Mouse (Mus musculus) cortical plate, adult 2 months (tissue): ENCODE measurements around the gene Brwd1.

Experiments used
- CTCF ChIP-seq: fragments of 200-500 bp; IDR thresholded peaks from 2 replicates; pipeline ENCODE4 v1.5.1; 2011; ENCODE audit warnings: mild to moderate bottlenecking, control low read depth, low read length; ENCODE audit not compliant: insufficient read depth; ENCODE audit errors: extremely low read depth
- POLR2A ChIP-seq: fragments of 200-500 bp; IDR thresholded peaks from 2 replicates; pipeline ENCODE4 v1.6.1; 2011; ENCODE audit warnings: mild to moderate bottlenecking, low read length, control low read depth; ENCODE audit not compliant: insufficient read depth; ENCODE audit errors: extremely low read depth

GRCm38 (mm10) chr16:96110655-96111345 is 28.5 kb upstream of the Brwd1 start:
- TF ChIP-seq CTCF (no peak), POLR2A (no peak)
